Mouse (Mus musculus) thymus, postnatal 25 days (tissue): ENCODE data around the gene E330034G19Rik.
"Not testable (repeated sequence)": the region's sequence is repeated elsewhere in the genome, so short reads cannot be mapped to it uniquely, and the experiment has no call there.

ENCODE experiments used
- DNase-seq: peaks from one replicate; pipeline ENCODE4 v3.0.0; 2022

Gene E330034G19Rik

GRCm38 (mm10) chr14:24292914-24293313, at the start of gene E330034G19Rik:
Gene E330034G19Rik (plus strand): TSS chr14:24293214.
- no peak for DNase-seq

GRCm38 (mm10) chr14:24244330-24245176, 48.5 kb upstream of the E330034G19Rik start:
- DNase-seq = no peak

GRCm38 (mm10) chr14:24245177-24246081, 47.6 kb upstream of the E330034G19Rik start, which contains the start of gene Dlg5:
Gene Dlg5 (minus strand): TSS chr14:24245920.
- peak; percentile 1 for DNase-seq

GRCm38 (mm10) chr14:24249926-24250325, 43.1 kb upstream of the E330034G19Rik start:
- DNase-seq = no peak

- no peak for DNase-seq
Measured at GRCm38 (mm10) chr14:24251326-24251725, 41.7 kb upstream of the E330034G19Rik start.

- no peak for DNase-seq
Measured at GRCm38 (mm10) chr14:24253611-24254202, 39.3 kb upstream of the E330034G19Rik start.

GRCm38 (mm10) chr14:24255956-24256355, 37.1 kb upstream of the E330034G19Rik start:
- no peak for DNase-seq

GRCm38 (mm10) chr14:24260391-24260790, 32.6 kb upstream of the E330034G19Rik start:
- DNase-seq = no peak

GRCm38 (mm10) chr14:24262382-24262781, 30.6 kb upstream of the E330034G19Rik start:
- DNase-seq = no peak

- no peak for DNase-seq
Measured at GRCm38 (mm10) chr14:24262915-24263314, 30.1 kb upstream of the E330034G19Rik start.

- DNase-seq = no peak
Measured at GRCm38 (mm10) chr14:24269571-24269970, 23.4 kb upstream of the E330034G19Rik start.

- DNase-seq = no peak
Measured at GRCm38 (mm10) chr14:24273575-24273974, 19.4 kb upstream of the E330034G19Rik start.

- DNase-seq = no peak
Measured at GRCm38 (mm10) chr14:24275534-24275933, 17.5 kb upstream of the E330034G19Rik start.

GRCm38 (mm10) chr14:24281278-24281677, 11.7 kb upstream of the E330034G19Rik start:
- no peak for DNase-seq

GRCm38 (mm10) chr14:24282276-24282675, 10.7 kb upstream of the E330034G19Rik start:
- no peak for DNase-seq

- no peak for DNase-seq
Measured at GRCm38 (mm10) chr14:24286136-24286535, 6.9 kb upstream of the E330034G19Rik start.

GRCm38 (mm10) chr14:24290726-24291125, 2.3 kb upstream of the E330034G19Rik start:
- DNase-seq = no peak

GRCm38 (mm10) chr14:24293631-24294030, 617 bp downstream of the E330034G19Rik start:
- no peak for DNase-seq

- not testable (repeated sequence) for DNase-seq
Measured at GRCm38 (mm10) chr14:24302126-24302525, 9.1 kb downstream of the E330034G19Rik start.

GRCm38 (mm10) chr14:24306667-24307066, 13.7 kb downstream of the E330034G19Rik start:
- no peak for DNase-seq

- no peak for DNase-seq
Measured at GRCm38 (mm10) chr14:24307146-24307545, 14.1 kb downstream of the E330034G19Rik start.

- peak; percentile 41 for DNase-seq
Measured at GRCm38 (mm10) chr14:24311110-24311509, 18.1 kb downstream of the E330034G19Rik start.

GRCm38 (mm10) chr14:24347007-24347406, 54.0 kb downstream of the E330034G19Rik start:
- not testable (repeated sequence) for DNase-seq
